Mouse (Mus musculus): ENCODE results near the gene Ric1. TPM values are rescaled to one million over a fixed set of nuclear protein-coding genes. Genes with fewer than 3 reads are reported as not detected.

Ric1 gene
- polyA plus RNA-seq (2014; fragmentation: Nextera tagmentation; extraction: Ambion mirVana), result 21.1 and 21.6 TPM in 2 replicates

GRCm38 (mm10) chr19:29521637-29522435 is at the start of gene Ric1:
Ric1 (plus strand) TSS chr19:29522282.
- Histone ChIP-seq H3K27ac (replicated peaks; ENCODE audit: low read depth, low read length) (peak within 1 kb of the TSS; percentile 96), H3K9me3 (ENCODE audit: control insufficient read depth, low read length) (no peaks in the 10 kb centered on the region), H3K36me3 (ENCODE audit: control insufficient read depth, insufficient read depth, low read length) (no peaks in the 10 kb centered on the region), H3K4me2 (ENCODE audit: low read depth, low read length) (peak within 1 kb of the TSS; percentile 70), H3K27me3 (replicated peaks; ENCODE audit: control insufficient read depth, insufficient read depth, low read length) (no peaks in the 10 kb centered on the region), H3K4me1 (ENCODE audit: control insufficient read depth, insufficient read depth, low read length) (peaks cover 16% of the 10 kb centered on the region), H3K4me3 (ENCODE audit: low read depth, low read length) (peak within 1 kb of the TSS; percentile 91), H3K9ac (ENCODE audit: low read depth, low read length) (peak within 1 kb of the TSS; percentile 98)
- DNase-seq (ENCODE audit: low spot score) (peak; percentile 93), ATAC-seq (ENCODE audit: low read depth) (peak; percentile 97)
- 3% methylated on average over 13 of the region's 80 CpGs for WGBS

GRCm38 (mm10) chr19:29472424-29472823 is 49.7 kb upstream of the Ric1 start:
- H3K27ac ChIP-seq (replicated peaks; ENCODE audit: low read depth, low read length), result no peak overlapping the region
- peaks cover 9% of the 10 kb centered on the region for H3K4me1 ChIP-seq (ENCODE audit: control insufficient read depth, insufficient read depth, low read length)
- no peaks in the 10 kb centered on the region for H3K9me3 ChIP-seq (ENCODE audit: control insufficient read depth, low read length)
- no peak overlapping the region for H3K4me3 ChIP-seq (ENCODE audit: low read depth, low read length)
- no peak for ATAC-seq (ENCODE audit: low read depth)
- no peak overlapping the region for H3K9ac ChIP-seq (ENCODE audit: low read depth, low read length)
- no peak overlapping the region for H3K4me2 ChIP-seq (ENCODE audit: low read depth, low read length)
- 90% methylated on average over 8 of the region's 8 CpGs for WGBS
- H3K36me3 ChIP-seq (ENCODE audit: control insufficient read depth, insufficient read depth, low read length), result no peaks in the 10 kb centered on the region
- no peaks in the 10 kb centered on the region for H3K27me3 ChIP-seq (replicated peaks; ENCODE audit: control insufficient read depth, insufficient read depth, low read length)
- DNase-seq (ENCODE audit: low spot score), result no peak

GRCm38 (mm10) chr19:29472946-29473345 is 49.1 kb upstream of the Ric1 start:
- DNase-seq (ENCODE audit: low spot score) (no peak), ATAC-seq (ENCODE audit: low read depth) (no peak)
- H3K9ac ChIP-seq (ENCODE audit: low read depth, low read length), result no peak overlapping the region
- no peaks in the 10 kb centered on the region for H3K36me3 ChIP-seq (ENCODE audit: control insufficient read depth, insufficient read depth, low read length)
- peaks cover 9% of the 10 kb centered on the region for H3K4me1 ChIP-seq (ENCODE audit: control insufficient read depth, insufficient read depth, low read length)
- no peak overlapping the region for H3K4me2 ChIP-seq (ENCODE audit: low read depth, low read length)
- no peak overlapping the region for H3K27ac ChIP-seq (replicated peaks; ENCODE audit: low read depth, low read length)
- no peaks in the 10 kb centered on the region for H3K27me3 ChIP-seq (replicated peaks; ENCODE audit: control insufficient read depth, insufficient read depth, low read length)
- no peaks in the 10 kb centered on the region for H3K9me3 ChIP-seq (ENCODE audit: control insufficient read depth, low read length)
- no peak overlapping the region for H3K4me3 ChIP-seq (ENCODE audit: low read depth, low read length)
- whole genome bisulfite sequencing, result 89% methylated on average over 5 of the region's 5 CpGs

DNA sequence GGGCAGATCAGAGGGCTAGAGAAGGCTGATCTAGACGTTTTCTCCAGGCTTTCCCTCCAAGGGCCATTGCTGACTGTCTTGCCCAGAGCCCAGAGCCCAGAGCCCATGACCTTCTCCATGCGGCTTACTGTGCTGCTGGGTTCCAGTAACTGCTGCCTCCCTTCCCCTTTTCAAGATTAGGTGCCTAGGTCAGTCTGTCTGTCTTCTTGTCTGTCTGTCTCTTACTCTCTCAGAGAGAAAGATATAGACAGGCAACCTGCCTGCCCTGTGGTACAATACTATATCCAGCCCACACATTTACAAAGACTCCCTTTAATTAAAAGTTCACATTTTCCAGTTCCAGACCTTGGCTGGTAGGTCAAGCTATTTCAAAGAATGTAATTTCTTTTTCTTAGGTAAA is 47.3 kb upstream of the Ric1 start:
- Histone ChIP-seq H3K36me3 (ENCODE audit: control insufficient read depth, insufficient read depth, low read length) (no peaks in the 10 kb centered on the region), H3K27me3 (replicated peaks; ENCODE audit: control insufficient read depth, insufficient read depth, low read length) (no peaks in the 10 kb centered on the region), H3K4me1 (ENCODE audit: control insufficient read depth, insufficient read depth, low read length) (peaks cover 9% of the 10 kb centered on the region), H3K4me2 (ENCODE audit: low read depth, low read length) (no peak overlapping the region), H3K9ac (ENCODE audit: low read depth, low read length) (no peak overlapping the region), H3K9me3 (ENCODE audit: control insufficient read depth, low read length) (no peaks in the 10 kb centered on the region), H3K27ac (replicated peaks; ENCODE audit: low read depth, low read length) (no peak overlapping the region), H3K4me3 (ENCODE audit: low read depth, low read length) (no peak overlapping the region)
- WGBS, result 53% methylated on average over 2 of the region's 2 CpGs
- ATAC-seq (ENCODE audit: low read depth) (no peak), DNase-seq (ENCODE audit: low spot score) (no peak)

DNA sequence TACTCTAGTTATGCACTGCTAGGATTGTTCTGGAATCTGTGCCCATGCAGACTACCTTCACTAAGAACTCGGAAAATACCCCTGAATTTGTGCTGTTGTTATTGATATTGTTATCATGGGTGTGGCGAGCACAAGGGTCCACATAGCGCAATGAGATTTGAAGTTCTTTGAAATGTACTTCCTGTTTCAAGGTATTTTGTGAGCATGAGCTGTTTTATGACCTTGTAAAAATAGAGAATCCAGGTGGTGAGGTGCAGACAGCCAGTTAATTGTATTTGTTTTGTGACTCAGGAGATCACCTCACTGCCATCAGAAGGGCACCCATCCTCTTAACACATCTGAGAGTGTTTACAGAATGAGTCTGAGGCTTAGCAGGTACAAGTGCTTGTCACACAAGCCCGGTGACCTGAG is 46.9 kb upstream of the Ric1 start:
- no peak for ATAC-seq (ENCODE audit: low read depth)
- H3K9me3 ChIP-seq (ENCODE audit: control insufficient read depth, low read length), result no peaks in the 10 kb centered on the region
- no peak overlapping the region for H3K4me2 ChIP-seq (ENCODE audit: low read depth, low read length)
- 83% methylated on average over 4 of the region's 4 CpGs for WGBS
- H3K36me3 ChIP-seq (ENCODE audit: control insufficient read depth, insufficient read depth, low read length), result no peaks in the 10 kb centered on the region
- peaks cover 7% of the 10 kb centered on the region for H3K4me1 ChIP-seq (ENCODE audit: control insufficient read depth, insufficient read depth, low read length)
- H3K4me3 ChIP-seq (ENCODE audit: low read depth, low read length), result no peak overlapping the region
- no peaks in the 10 kb centered on the region for H3K27me3 ChIP-seq (replicated peaks; ENCODE audit: control insufficient read depth, insufficient read depth, low read length)
- no peak for DNase-seq (ENCODE audit: low spot score)
- H3K27ac ChIP-seq (replicated peaks; ENCODE audit: low read depth, low read length), result no peak overlapping the region
- H3K9ac ChIP-seq (ENCODE audit: low read depth, low read length), result no peak overlapping the region

DNA sequence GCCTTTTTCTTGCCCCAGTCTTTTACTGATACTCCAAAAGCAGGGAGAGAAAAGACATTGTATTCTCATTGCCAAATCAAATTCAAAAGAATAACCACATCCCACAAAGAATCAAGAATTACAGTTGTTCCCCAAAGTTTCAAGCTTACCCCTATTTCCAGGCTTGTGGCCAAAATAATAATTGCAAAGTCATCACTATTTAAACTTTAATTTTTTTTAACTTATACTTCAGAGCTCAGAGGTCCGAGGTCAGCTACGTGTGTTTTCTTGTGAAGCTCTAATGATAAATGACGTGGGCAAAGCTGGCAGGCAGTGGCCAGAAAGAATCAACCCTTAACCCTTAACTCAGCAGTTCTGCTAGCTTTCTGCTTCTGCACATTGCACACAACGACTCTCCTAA is 43.5 kb upstream of the Ric1 start:
- no peak overlapping the region for H3K27ac ChIP-seq (replicated peaks; ENCODE audit: low read depth, low read length)
- no peak for ATAC-seq (ENCODE audit: low read depth)
- 21% methylated on average over 4 of the region's 4 CpGs for WGBS
- no peaks in the 10 kb centered on the region; the same call in 1 of the 2 replicates for H3K4me1 ChIP-seq (ENCODE audit: control insufficient read depth, insufficient read depth, low read length)
- H3K4me3 ChIP-seq (ENCODE audit: low read depth, low read length), result no peak overlapping the region
- no peaks in the 10 kb centered on the region for H3K27me3 ChIP-seq (replicated peaks; ENCODE audit: control insufficient read depth, insufficient read depth, low read length)
- no peaks in the 10 kb centered on the region for H3K9me3 ChIP-seq (ENCODE audit: control insufficient read depth, low read length)
- H3K4me2 ChIP-seq (ENCODE audit: low read depth, low read length), result no peak overlapping the region
- DNase-seq (ENCODE audit: low spot score), result no peak
- no peaks in the 10 kb centered on the region for H3K36me3 ChIP-seq (ENCODE audit: control insufficient read depth, insufficient read depth, low read length)
- H3K9ac ChIP-seq (ENCODE audit: low read depth, low read length), result no peak overlapping the region

GRCm38 (mm10) chr19:29481578-29481977 is 40.5 kb upstream of the Ric1 start:
- Histone ChIP-seq H3K4me1 (ENCODE audit: control insufficient read depth, insufficient read depth, low read length) (peaks cover 5% of the 10 kb centered on the region), H3K36me3 (ENCODE audit: control insufficient read depth, insufficient read depth, low read length) (no peaks in the 10 kb centered on the region), H3K9ac (ENCODE audit: low read depth, low read length) (no peak overlapping the region), H3K27me3 (replicated peaks; ENCODE audit: control insufficient read depth, insufficient read depth, low read length) (no peaks in the 10 kb centered on the region), H3K9me3 (ENCODE audit: control insufficient read depth, low read length) (no peaks in the 10 kb centered on the region), H3K4me3 (ENCODE audit: low read depth, low read length) (no peak overlapping the region), H3K4me2 (ENCODE audit: low read depth, low read length) (no peak overlapping the region), H3K27ac (replicated peaks; ENCODE audit: low read depth, low read length) (no peak overlapping the region)
- WGBS, result 66% methylated on average over 6 of the region's 6 CpGs
- DNase-seq (ENCODE audit: low spot score), result no peak
- no peak for ATAC-seq (ENCODE audit: low read depth)

DNA sequence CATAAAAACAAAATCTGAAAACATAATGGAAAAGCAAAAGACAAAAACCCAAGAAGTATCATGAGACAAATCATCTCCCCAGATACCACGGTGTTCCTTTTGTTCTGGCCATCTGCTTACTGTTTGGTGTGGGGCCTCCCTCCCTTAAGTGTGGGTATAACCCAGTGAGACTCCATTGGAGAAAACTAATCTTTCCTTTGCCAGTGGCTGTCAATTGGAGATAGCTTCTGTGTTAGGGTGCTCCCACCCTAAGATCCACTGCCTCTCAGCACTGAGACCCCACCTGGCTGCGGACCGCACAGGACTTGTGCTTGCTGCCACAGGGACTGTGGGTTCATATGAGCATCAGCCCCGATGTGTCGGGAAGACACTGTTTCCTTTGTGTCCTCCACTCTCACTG is 39.9 kb upstream of the Ric1 start:
- H3K9me3 ChIP-seq (ENCODE audit: control insufficient read depth, low read length), result no peaks in the 10 kb centered on the region
- no peak for ATAC-seq (ENCODE audit: low read depth)
- H3K9ac ChIP-seq (ENCODE audit: low read depth, low read length), result no peak overlapping the region
- peaks cover 5% of the 10 kb centered on the region for H3K4me1 ChIP-seq (ENCODE audit: control insufficient read depth, insufficient read depth, low read length)
- WGBS, result 64% methylated on average over 5 of the region's 5 CpGs
- no peak overlapping the region for H3K27ac ChIP-seq (replicated peaks; ENCODE audit: low read depth, low read length)
- no peak for DNase-seq (ENCODE audit: low spot score)
- H3K27me3 ChIP-seq (replicated peaks; ENCODE audit: control insufficient read depth, insufficient read depth, low read length), result no peaks in the 10 kb centered on the region
- H3K36me3 ChIP-seq (ENCODE audit: control insufficient read depth, insufficient read depth, low read length), result no peaks in the 10 kb centered on the region
- H3K4me3 ChIP-seq (ENCODE audit: low read depth, low read length), result no peak overlapping the region
- no peak overlapping the region for H3K4me2 ChIP-seq (ENCODE audit: low read depth, low read length)

DNA sequence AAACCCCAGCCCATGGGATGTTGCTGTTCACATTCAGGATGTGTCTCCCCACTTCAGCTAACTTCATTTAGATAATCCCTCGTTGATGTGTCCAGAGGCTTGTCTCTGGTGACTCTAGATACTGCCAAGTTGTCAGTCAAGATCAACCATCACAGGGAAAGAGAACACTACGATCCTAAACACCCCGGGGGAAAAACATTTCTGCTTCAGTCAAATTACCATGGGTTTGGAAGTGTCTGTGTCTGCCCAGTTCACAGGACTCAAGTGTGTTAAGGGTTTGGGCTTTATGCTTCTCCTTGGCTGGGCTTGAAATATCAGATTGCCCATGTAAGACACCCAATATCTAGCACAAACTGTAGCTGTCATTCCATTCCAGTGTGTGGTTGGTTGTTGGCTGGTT is 39.4 kb upstream of the Ric1 start:
- Histone ChIP-seq H3K4me3 (ENCODE audit: low read depth, low read length) (no peak overlapping the region), H3K27me3 (replicated peaks; ENCODE audit: control insufficient read depth, insufficient read depth, low read length) (no peaks in the 10 kb centered on the region), H3K4me2 (ENCODE audit: low read depth, low read length) (no peak overlapping the region), H3K9me3 (ENCODE audit: control insufficient read depth, low read length) (no peaks in the 10 kb centered on the region), H3K4me1 (ENCODE audit: control insufficient read depth, insufficient read depth, low read length) (peaks cover 5% of the 10 kb centered on the region), H3K9ac (ENCODE audit: low read depth, low read length) (no peak overlapping the region), H3K27ac (replicated peaks; ENCODE audit: low read depth, low read length) (no peak overlapping the region), H3K36me3 (ENCODE audit: control insufficient read depth, insufficient read depth, low read length) (no peaks in the 10 kb centered on the region)
- ATAC-seq (ENCODE audit: low read depth) (no peak), DNase-seq (ENCODE audit: low spot score) (no peak)
- 47% methylated on average over 3 of the region's 3 CpGs for WGBS

All from embryonic facial prominence, embryonic 14.5 days (tissue).